ENCODE assay signal across 8 mouse cellular contexts in genomic region chr12:119426887-119427204, GRCm38 (mm10).
DNase-seq lines count a peak whose midpoint lies in the region; ATAC-seq lines count a peak whose summit lies in the region.

No protein-coding gene starts in this region.

- peak; percentile 9 for DNase-seq in thymus, postnatal 14 days
- no peak for DNase-seq in thymus, postnatal 0 days (ENCODE audit: low spot score)
- DNase-seq in cerebellum, adult 9-11 months: peak; percentile 6
- DNase-seq in frontal cortex, adult 2 months (ENCODE audit: extremely low spot score in 1 of 2, low spot score in 1 of 2): peak; percentile 40 to 82
- peak; percentile 1 for DNase-seq in naive thymus-derived CD4-positive, alpha-beta T cell, adult 2 months (ENCODE audit: low read depth)
- DNase-seq in MN1 (ENCODE audit: low spot score): no peak

- H3K27ac ChIP-seq in kidney, embryonic 14.5 days (ENCODE audit: low read depth, low read length): no peak overlapping the region
- H3K27ac ChIP-seq in limb, embryonic 13.5 days: no peak overlapping the region

- no peaks in the 10 kb centered on the region for H3K4me1 ChIP-seq in kidney, embryonic 14.5 days (ENCODE audit: control insufficient read depth, insufficient read depth, low read length)
- no peaks in the 10 kb centered on the region for H3K4me1 ChIP-seq in limb, embryonic 13.5 days

- WGBS in kidney, embryonic 14.5 days: 80% methylated on average over 1 of the region's 1 CpGs
- 63% methylated on average over 1 of the region's 1 CpGs for WGBS in limb, embryonic 13.5 days

- no peaks in the 10 kb centered on the region for H3K27me3 ChIP-seq in kidney, embryonic 14.5 days (ENCODE audit: control insufficient read depth, insufficient read depth, low read length)
- H3K27me3 ChIP-seq in limb, embryonic 13.5 days: no peaks in the 10 kb centered on the region

- no peak overlapping the region for H3K4me3 ChIP-seq in kidney, embryonic 14.5 days (ENCODE audit: low read length)
- no peak overlapping the region for H3K4me3 ChIP-seq in limb, embryonic 13.5 days

- peak; percentile 94 for ATAC-seq in kidney, embryonic 14.5 days (ENCODE audit: low FRiP score, low TSS enrichment)
- 0 out of 2 replicates have a peak, but pooled peaks have one; percentile 75 for ATAC-seq in limb, embryonic 13.5 days (ENCODE audit: low FRiP score, low read depth)

- no peaks in the 10 kb centered on the region for H3K36me3 ChIP-seq in kidney, embryonic 14.5 days (ENCODE audit: control insufficient read depth, insufficient read depth, low read length)
- H3K36me3 ChIP-seq in limb, embryonic 13.5 days: no peaks in the 10 kb centered on the region

- no peak overlapping the region for H3K4me2 ChIP-seq in kidney, embryonic 14.5 days (replicated peaks; ENCODE audit: low read depth, low read length)
- no peak overlapping the region for H3K4me2 ChIP-seq in limb, embryonic 13.5 days (replicated peaks)

- H3K9ac ChIP-seq in kidney, embryonic 14.5 days (ENCODE audit: low read depth, low read length): no peak overlapping the region
- H3K9ac ChIP-seq in limb, embryonic 13.5 days: no peak overlapping the region

- H3K9me3 ChIP-seq in kidney, embryonic 14.5 days (ENCODE audit: control insufficient read depth, low read length): no peaks in the 10 kb centered on the region
- H3K9me3 ChIP-seq in limb, embryonic 13.5 days: no peaks in the 10 kb centered on the region

Comparison
In these comparisons a context has a peak if more than half of its experiments do, and no peak if none do; other contexts are left out.
1. DNase-seq: peak in thymus, postnatal 14 days (single experiment), cerebellum, adult 9-11 months (single experiment), frontal cortex, adult 2 months (2 of 2) and naive thymus-derived CD4-positive, alpha-beta T cell, adult 2 months (single experiment); none in thymus, postnatal 0 days (single experiment) and MN1 (single experiment).